Mouse (Mus musculus) ES-E14 (cell line): ENCODE measurements around the gene Gpatch3. TPM values are rescaled to one million over a fixed set of nuclear protein-coding genes. Genes with fewer than 3 reads are reported as not detected.

Experiments used
- DNase-seq: peaks from one replicate; pipeline ENCODE4 v3.0.0-alpha.2; 2013; ENCODE audit warnings: low read depth, low spot score
- H3K27ac ChIP-seq: 2 replicates; pipeline ENCODE4 v1.5.1; 2012; ENCODE audit warnings: low read depth, mild to moderate bottlenecking, low read length, moderate library complexity, mixed read lengths; ENCODE audit not compliant: poor library complexity, insufficient read depth, severe bottlenecking
- H3K36me3 ChIP-seq: 2 replicates; pipeline ENCODE4 v1.6.1; 2012; ENCODE audit warnings: mild to moderate bottlenecking, low read length, moderate library complexity, mixed read lengths; ENCODE audit not compliant: control insufficient read depth, poor library complexity, insufficient read depth, severe bottlenecking
- H3K4me1 ChIP-seq, 2 experiments: fragments of 150-350 bp in 1 of 2; sonication (generic) in 1 of 2; 2 replicates each; pipeline ENCODE4 v1.6.1; 2012; ENCODE audit warnings: low read length in 2 of 2, mild to moderate bottlenecking in 1 of 2, mixed read lengths in 1 of 2; ENCODE audit not compliant: control insufficient read depth in 2 of 2, insufficient read depth in 2 of 2, poor library complexity in 1 of 2
- H3K4me3 ChIP-seq, 2 experiments: fragments of 150-350 bp in 1 of 2; sonication (generic) in 1 of 2; 2 replicates each; pipeline ENCODE4 v1.5.1; 2012; ENCODE audit warnings: low read length in 2 of 2, low read depth in 1 of 2, mild to moderate bottlenecking in 1 of 2, mixed read lengths in 1 of 2; ENCODE audit not compliant: insufficient read depth in 1 of 2, poor library complexity in 1 of 2, severe bottlenecking in 1 of 2
- H3K9ac ChIP-seq: 2 replicates; pipeline ENCODE4 v1.6.1; 2012; ENCODE audit warnings: low read depth, mild to moderate bottlenecking, low read length, mixed read lengths; ENCODE audit not compliant: poor library complexity, insufficient read depth, severe bottlenecking
- H3K9me3 ChIP-seq: fragments of 150-350 bp; sonication (generic); 2 replicates; pipeline ENCODE4 v1.6.1; 2012; ENCODE audit warnings: low read depth, mild to moderate bottlenecking, low read length; ENCODE audit not compliant: control insufficient read depth, insufficient read depth
- CHD2 ChIP-seq: IDR thresholded peaks from 2 replicates; pipeline ENCODE4 v1.6.1; 2014; ENCODE audit warnings: mild to moderate bottlenecking, low read depth, low read length, inconsistent platforms
- HCFC1 ChIP-seq: IDR thresholded peaks from 2 replicates; pipeline ENCODE4 v1.6.1; 2012; ENCODE audit warnings: low read length, inconsistent platforms, borderline replicate concordance; ENCODE audit not compliant: insufficient read depth
- MAFK ChIP-seq: IDR thresholded peaks from 2 replicates; pipeline ENCODE4 v1.6.1; 2014; ENCODE audit warnings: mild to moderate bottlenecking, low read depth, low read length, inconsistent platforms; ENCODE audit not compliant: insufficient read depth
- ZC3H11A ChIP-seq: IDR thresholded peaks from 2 replicates; pipeline ENCODE4 v1.6.1; 2012; ENCODE audit warnings: low read depth, mild to moderate bottlenecking, inconsistent platforms, low read length, borderline replicate concordance
- ZNF384 ChIP-seq: IDR thresholded peaks from 2 replicates; pipeline ENCODE4 v1.6.1; 2012; ENCODE audit warnings: low read depth, low read length, inconsistent platforms
- in situ Hi-C, 2 experiments: fragments of 600-800 bp; cut with MboI; formaldehyde crosslinking; loops; one replicate each; pipeline ENCODE4 v1.15.1; 2025; ENCODE audit warnings: low sequenced_read_pairs in 2 of 2, inconsistent platforms in 1 of 2; ENCODE audit not compliant: unreplicated experiment in 2 of 2
- total RNA-seq: library from RNA; depleted of rRNA; stranded (reverse); fragments of 300-350 nt; gene quantifications from 2 replicates; pipeline ENCODE4 v1.2.3, GENCODE M21; 2012

The Gpatch3 gene
- total RNA-seq, 1 experiment = 19.9 TPM

DNA sequence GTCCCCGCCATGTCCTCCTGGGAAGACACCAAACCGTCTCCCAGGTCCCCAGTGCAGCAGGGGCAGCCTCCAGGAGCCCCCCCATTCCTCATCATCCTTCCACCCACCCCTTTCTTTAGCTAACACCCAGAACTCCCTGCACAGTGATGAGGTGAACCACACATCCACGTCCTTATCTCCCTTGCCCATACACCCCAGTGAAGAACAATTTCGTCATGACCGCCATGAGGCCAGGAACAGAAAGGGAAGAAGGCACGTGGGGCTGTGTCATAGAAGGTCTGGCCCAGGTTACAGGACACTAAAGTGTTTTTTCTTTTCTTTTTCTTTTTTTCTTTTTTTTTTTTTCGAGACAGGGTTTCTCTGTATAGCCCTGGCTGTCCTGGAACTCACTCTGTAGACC, 50.3 kb downstream of the Gpatch3 start:
- no peaks in the 10 kb centered on the region for H3K9me3 ChIP-seq
- peaks cover 6% of the 10 kb centered on the region; the same call in 1 of the 2 replicates for H3K36me3 ChIP-seq
- in situ Hi-C loops = no loop called here
- H3K4me3 ChIP-seq = no peak overlapping the region
- no peak overlapping the region; the same call in 1 of the 2 replicates for H3K9ac ChIP-seq
- DNase-seq = no peak
- TF ChIP-seq MAFK (no peak), CHD2 (no peak), HCFC1 (no peak), ZNF384 (no peak), ZC3H11A (no peak)
- H3K4me1 ChIP-seq = peaks cover 7 to 35% of the 10 kb centered on the region in 2 experiments; a peak in 3 of 4 replicates
- H3K27ac ChIP-seq = no peak overlapping the region; the same call in 1 of the 2 replicates

GRCm38 (mm10) chr4:133625621-133626071, 51.1 kb downstream of the Gpatch3 start:
- H3K36me3 ChIP-seq = peaks cover 6% of the 10 kb centered on the region; the same call in 1 of the 2 replicates
- H3K4me1 ChIP-seq = peaks cover 7 to 33% of the 10 kb centered on the region in 2 experiments; a peak in 3 of 4 replicates
- peak overlapping the region; percentile 36; the same call in 1 of the 2 replicates for H3K9ac ChIP-seq
- peak overlapping the region; percentile 57; the same call in 1 of the 2 replicates for H3K27ac ChIP-seq
- in situ Hi-C loops = no loop called here
- no peaks in the 10 kb centered on the region for H3K9me3 ChIP-seq
- peak overlapping the region in 1 of 2 experiments; percentile 0; a peak in 1 of 4 replicates for H3K4me3 ChIP-seq
- TF ChIP-seq HCFC1 (no peak), ZC3H11A (no peak), MAFK (no peak), CHD2 (no peak), ZNF384 (no peak)
- no peak for DNase-seq

DNA sequence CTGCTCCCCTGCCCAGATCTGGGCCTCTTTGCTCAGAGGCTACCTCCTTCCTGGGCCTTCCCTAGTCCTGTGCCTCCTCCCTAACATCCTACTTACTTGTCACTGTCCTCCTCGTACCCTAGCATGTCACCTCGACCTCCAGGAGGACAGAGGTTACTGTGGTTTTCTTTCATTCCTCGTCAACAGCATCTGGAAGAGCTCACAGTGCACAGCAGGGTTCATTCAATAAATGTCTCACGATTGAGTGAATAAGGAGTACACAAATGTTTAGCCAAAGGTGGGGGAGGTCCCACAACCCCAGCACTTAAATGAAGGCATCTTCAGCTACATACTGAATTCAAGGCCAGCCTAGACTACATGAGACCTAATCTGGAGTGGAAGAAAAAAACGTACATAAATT, 51.7 kb downstream of the Gpatch3 start:
- no peak for DNase-seq
- in situ Hi-C loops = no loop called here
- Histone ChIP-seq H3K27ac (peak overlapping the region; percentile 57), H3K9ac (no peak overlapping the region), H3K36me3 (peaks cover 6% of the 10 kb centered on the region; the same call in 1 of the 2 replicates), H3K9me3 (no peaks in the 10 kb centered on the region), H3K4me3 (no peak overlapping the region; a peak in 1 of 4 replicates), H3K4me1 (peaks cover 7 to 35% of the 10 kb centered on the region in 2 experiments; a peak in 3 of 4 replicates)
- TF ChIP-seq HCFC1 = no peak
- TF ChIP-seq ZNF384 = no peak
- TF ChIP-seq CHD2 = no peak
- TF ChIP-seq ZC3H11A = no peak

DNA sequence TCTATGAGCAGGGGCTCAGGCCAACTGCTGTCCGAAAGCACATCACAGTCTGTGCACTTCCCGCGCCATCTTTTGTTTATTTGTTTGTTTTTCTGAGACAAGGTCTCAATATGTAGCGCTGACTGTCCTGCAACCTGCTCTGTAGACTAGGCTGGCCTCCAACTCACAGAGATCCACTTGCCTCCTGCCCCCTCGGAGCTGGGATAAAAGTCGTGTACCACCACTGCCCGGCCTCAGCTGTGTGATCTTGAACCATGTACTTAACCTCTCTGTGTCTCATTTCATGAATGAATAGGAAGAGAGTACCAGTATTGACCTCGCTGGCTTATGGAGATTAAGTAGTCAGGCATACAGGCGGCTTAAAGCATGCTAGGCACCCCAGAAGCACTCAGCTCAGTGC, 52.1 kb downstream of the Gpatch3 start:
- peak overlapping the region; percentile 42; the same call in 1 of the 2 replicates for H3K27ac ChIP-seq
- TF ChIP-seq CHD2 = no peak
- no peak for TF ChIP-seq MAFK
- no peak for TF ChIP-seq HCFC1
- TF ChIP-seq ZNF384 = no peak
- no peak for TF ChIP-seq ZC3H11A
- in situ Hi-C loops = no loop called here
- peaks cover 7 to 37% of the 10 kb centered on the region in 2 experiments; a peak in 3 of 4 replicates for H3K4me1 ChIP-seq
- peaks cover 6% of the 10 kb centered on the region; the same call in 1 of the 2 replicates for H3K36me3 ChIP-seq
- H3K9ac ChIP-seq = no peak overlapping the region
- H3K9me3 ChIP-seq = no peaks in the 10 kb centered on the region
- no peak for DNase-seq
- H3K4me3 ChIP-seq = 0 out of 4 replicates have a peak overlapping the region, but pooled peaks of 1 of the 2 experiments have one; percentile 56
